Mouse (Mus musculus): ENCODE results near the gene Tent5d. TPM values are rescaled to one million over a fixed set of nuclear protein-coding genes. Genes with fewer than 3 reads are reported as not detected.

The Tent5d gene
- polyA plus RNA-seq, 1 experiment: not detected

GRCm38 (mm10) chrX:107815502-107816217, 23.3 kb downstream of the Tent5d start:
- 11% methylated on average over 32 of the region's 32 CpGs for WGBS
- TF ChIP-seq POLR2A (IDR thresholded peaks at IDR 0.05; ENCODE audit: low read depth, low read length): no peak
- no peak for TF ChIP-seq CTCF (IDR thresholded peaks at IDR 0.05; ENCODE audit: extremely low read depth, insufficient read length, insufficient replicate concordance, low read depth, low read length)

GRCm38 (mm10) chrX:107816218-107816554, 23.8 kb downstream of the Tent5d start, which contains the start of gene 2610002M06Rik:
Gene 2610002M06Rik (minus strand): TSS chrX:107816334.
- H3K4me1 ChIP-seq (ENCODE audit: control insufficient read depth, insufficient read depth, insufficient read length, low read length): no peaks in the 10 kb centered on the region
- peak within 1 kb of the TSS; percentile 97 for H3K4me3 ChIP-seq (ENCODE audit: low read depth, low read length)
- 18% methylated on average over 28 of the region's 28 CpGs for WGBS
- peak; percentile 46; the same call in 1 of the 2 replicates for TF ChIP-seq CTCF (IDR thresholded peaks at IDR 0.05; ENCODE audit: extremely low read depth, insufficient read length, insufficient replicate concordance, low read depth, low read length)
- no peak for TF ChIP-seq POLR2A (IDR thresholded peaks at IDR 0.05; ENCODE audit: low read depth, low read length)
- H3K36me3 ChIP-seq (ENCODE audit: control insufficient read depth, insufficient read depth, low read length): no peaks in the 10 kb centered on the region
- H3K27ac ChIP-seq (ENCODE audit: insufficient read depth, low read depth, low read length): peak within 1 kb of the TSS; percentile 62
- no peaks in the 10 kb centered on the region for H3K27me3 ChIP-seq (ENCODE audit: control insufficient read depth, insufficient read depth, low read length)

More at GRCm38 (mm10) chrX:107815502-107816217, 23.3 kb downstream of the Tent5d start:
- no peaks in the 10 kb centered on the region for H3K36me3 ChIP-seq (ENCODE audit: control insufficient read depth, insufficient read depth, low read length)
- no peaks in the 10 kb centered on the region for H3K4me1 ChIP-seq (ENCODE audit: control insufficient read depth, insufficient read depth, insufficient read length, low read length)
- H3K4me3 ChIP-seq (ENCODE audit: low read depth, low read length): peak overlapping the region; percentile 97
- no peaks in the 10 kb centered on the region for H3K27me3 ChIP-seq (ENCODE audit: control insufficient read depth, insufficient read depth, low read length)
- H3K27ac ChIP-seq (ENCODE audit: insufficient read depth, low read depth, low read length): peak overlapping the region; percentile 62

- Histone ChIP-seq H3K27me3 (ENCODE audit: control insufficient read depth, insufficient read depth, low read length) (no peaks in the 10 kb centered on the region), H3K4me3 (ENCODE audit: low read depth, low read length) (no peak overlapping the region), H3K4me1 (ENCODE audit: control insufficient read depth, insufficient read depth, insufficient read length, low read length) (no peaks in the 10 kb centered on the region), H3K27ac (ENCODE audit: insufficient read depth, low read depth, low read length) (no peak overlapping the region), H3K36me3 (ENCODE audit: control insufficient read depth, insufficient read depth, low read length) (no peaks in the 10 kb centered on the region)
- TF ChIP-seq POLR2A (IDR thresholded peaks at IDR 0.05; ENCODE audit: low read depth, low read length): no peak
- no peak for TF ChIP-seq CTCF (IDR thresholded peaks at IDR 0.05; ENCODE audit: extremely low read depth, insufficient read length, insufficient replicate concordance, low read depth, low read length)
- WGBS: 83% methylated on average over 6 of the region's 6 CpGs
Observed at GRCm38 (mm10) chrX:107816726-107817125, 24.3 kb downstream of the Tent5d start.

DNA sequence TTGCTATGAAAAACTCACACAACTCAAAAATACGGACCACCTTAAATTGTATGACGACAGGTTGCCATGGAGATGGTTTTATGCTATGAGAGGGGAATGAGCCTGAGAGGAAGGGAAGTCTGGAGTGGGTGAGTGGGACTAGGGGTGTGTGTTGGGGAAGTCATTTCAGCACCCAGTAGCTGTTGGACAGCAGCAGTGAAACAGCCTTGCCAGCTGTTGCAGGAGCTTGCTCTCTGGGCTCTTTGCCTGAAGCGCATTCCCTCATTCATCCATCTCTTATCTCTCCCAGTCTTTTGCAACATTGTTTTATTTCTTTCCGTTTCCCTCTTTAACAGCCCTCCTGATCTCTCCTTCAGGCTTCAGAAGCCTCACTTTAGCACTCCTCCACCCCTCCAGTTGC, 65.8 kb downstream of the Tent5d start:
- WGBS: 25% methylated on average over 4 of the region's 4 CpGs
- Histone ChIP-seq H3K4me1 (ENCODE audit: control insufficient read depth, insufficient read depth, insufficient read length, low read length) (no peaks in the 10 kb centered on the region), H3K27ac (ENCODE audit: insufficient read depth, low read depth, low read length) (no peak overlapping the region), H3K36me3 (ENCODE audit: control insufficient read depth, insufficient read depth, low read length) (no peaks in the 10 kb centered on the region), H3K27me3 (ENCODE audit: control insufficient read depth, insufficient read depth, low read length) (no peaks in the 10 kb centered on the region), H3K4me3 (ENCODE audit: low read depth, low read length) (no peak overlapping the region)
- TF ChIP-seq CTCF (IDR thresholded peaks at IDR 0.05; ENCODE audit: extremely low read depth, insufficient read length, insufficient replicate concordance, low read depth, low read length): no peak
- no peak for TF ChIP-seq POLR2A (IDR thresholded peaks at IDR 0.05; ENCODE audit: low read depth, low read length)

Other genes starting within 250 kb of the Tent5d start
- not detected in 2 replicates for gene Tbx22, start 124.6 kb upstream of the Tent5d start, polyA plus RNA-seq (2012; rRNA removed)
- gene 2610002M06Rik, start 23.7 kb downstream of the Tent5d start, polyA plus RNA-seq (2012; rRNA removed): 0.36 and 0.85 TPM in 2 replicates
- not detected in 2 replicates for gene Gm732, start 155.9 kb downstream of the Tent5d start, polyA plus RNA-seq (2012; rRNA removed)